Mouse (Mus musculus) embryonic facial prominence, embryonic 11.5 days (tissue): ENCODE measurements around the gene Bak1. TPM values are rescaled to one million over a fixed set of nuclear protein-coding genes. Genes with fewer than 3 reads are reported as not detected.

ENCODE experiments used
- ATAC-seq: fragments of 200-750 bp; cut with Nextera tagmentation; replicated peaks from 2 replicates; pipeline ENCODE4 v1.8.0; 2017; ENCODE audit warnings: low read depth; ENCODE audit not compliant: insufficient number of reproducible peaks, low FRiP score, low TSS enrichment
- DNase-seq: peaks from one replicate; pipeline ENCODE4 v3.0.0-alpha.2; 2015; ENCODE audit warnings: low spot score
- H3K27ac ChIP-seq: fragments of 300-500 bp; sonication (generic); replicated peaks from 2 replicates; pipeline ENCODE4 v1.5.1; 2014; ENCODE audit warnings: mild to moderate bottlenecking, low read depth, low read length, control low read depth
- H3K27me3 ChIP-seq: fragments of 300-500 bp; sonication (generic); 2 replicates; pipeline ENCODE4 v1.6.1; 2014; ENCODE audit warnings: mild to moderate bottlenecking, low read length, moderate library complexity, mixed read lengths; ENCODE audit not compliant: control insufficient read depth, insufficient read depth
- H3K36me3 ChIP-seq: fragments of 300-500 bp; sonication (generic); replicated peaks from 2 replicates; pipeline ENCODE4 v1.6.1; 2014; ENCODE audit warnings: low read depth, mild to moderate bottlenecking, low read length, moderate library complexity, mixed read lengths; ENCODE audit not compliant: control insufficient read depth, insufficient read depth
- H3K4me1 ChIP-seq: fragments of 300-500 bp; sonication (generic); 2 replicates; pipeline ENCODE4 v1.6.1; 2014; ENCODE audit warnings: low read length, mixed read lengths; ENCODE audit not compliant: control insufficient read depth, insufficient read depth
- H3K4me2 ChIP-seq: fragments of 300-500 bp; sonication (generic); 2 replicates; pipeline ENCODE4 v1.6.1; 2014; ENCODE audit warnings: low read depth, mild to moderate bottlenecking, control low read depth, low read length, moderate library complexity
- H3K4me3 ChIP-seq: fragments of 300-500 bp; sonication (generic); 2 replicates; pipeline ENCODE4 v1.5.1; 2014; ENCODE audit warnings: low read depth, low read length, control low read depth
- H3K9ac ChIP-seq: fragments of 300-500 bp; sonication (generic); replicated peaks from 2 replicates; pipeline ENCODE4 v1.6.1; 2014; ENCODE audit warnings: mild to moderate bottlenecking, control low read depth, low read length
- H3K9me3 ChIP-seq: fragments of 300-500 bp; sonication (generic); replicated peaks from 2 replicates; pipeline ENCODE4 v1.6.1; 2016; ENCODE audit warnings: mild to moderate bottlenecking, low read length, inconsistent platforms, mixed read lengths; ENCODE audit not compliant: control insufficient read depth
- WGBS: fragments of 180-500 bp; shearing (Covaris S2); extraction: QIAGEN DNeasy Blood & Tissue Kit; methylation state at CpG from one replicate; pipeline ENCODE4 v1.1.7; 2014; 5-methylcytosine and 5-hydroxymethylcytosine counted together
- polyA plus RNA-seq: library from polyadenylated mRNA; unstranded; fragments of >200 nt; fragmentation: Nextera tagmentation; extraction: Ambion mirVana; gene quantifications from 2 replicates; pipeline ENCODE4 v1.2.1, GENCODE M21; 2014

The Bak1 gene
- polyA plus RNA-seq, 1 experiment from 2014 or later, result 12.9 TPM

GRCm38 (mm10) chr17:27017564-27018499 lies 11.0 kb downstream of the Bak1 start:
- H3K27me3 ChIP-seq, result no peaks in the 10 kb centered on the region
- H3K9me3 ChIP-seq, result no peaks in the 10 kb centered on the region
- DNase-seq (peak; percentile 96), ATAC-seq (peak; percentile 71)
- H3K4me3 ChIP-seq, result peak overlapping the region; percentile 43
- peak overlapping the region; percentile 63 for H3K4me2 ChIP-seq
- H3K9ac ChIP-seq, result peak overlapping the region; percentile 66
- peaks cover 3% of the 10 kb centered on the region; the same call in 1 of the 2 replicates for H3K4me1 ChIP-seq
- WGBS, result 7% methylated on average over 34 of the region's 34 CpGs
- H3K27ac ChIP-seq, result no peak overlapping the region
- H3K36me3 ChIP-seq, result peaks cover 5% of the 10 kb centered on the region; the same call in 1 of the 2 replicates

- Histone ChIP-seq H3K27ac (no peak overlapping the region), H3K4me2 (no peak overlapping the region), H3K9ac (no peak overlapping the region), H3K4me1 (no peaks in the 10 kb centered on the region), H3K4me3 (no peak overlapping the region), H3K9me3 (no peaks in the 10 kb centered on the region), H3K27me3 (no peaks in the 10 kb centered on the region), H3K36me3 (no peaks in the 10 kb centered on the region)
- no peak for DNase-seq
- WGBS, result 45% methylated on average over 6 of the region's 6 CpGs
- ATAC-seq, result no peak
Measured at GRCm38 (mm10) chr17:27012909-27013308, 15.9 kb downstream of the Bak1 start.

- H3K27ac ChIP-seq, result no peak overlapping the region
- ATAC-seq (no peak), DNase-seq (no peak)
- no peaks in the 10 kb centered on the region for H3K27me3 ChIP-seq
- 64% methylated on average over 14 of the region's 14 CpGs for WGBS
- no peaks in the 10 kb centered on the region for H3K9me3 ChIP-seq
- H3K36me3 ChIP-seq, result no peaks in the 10 kb centered on the region
- no peak overlapping the region for H3K4me2 ChIP-seq
- H3K9ac ChIP-seq, result no peak overlapping the region
- H3K4me3 ChIP-seq, result no peak overlapping the region
- H3K4me1 ChIP-seq, result no peaks in the 10 kb centered on the region
Measured at GRCm38 (mm10) chr17:27011998-27012672, 16.7 kb downstream of the Bak1 start.

- H3K27me3 ChIP-seq, result no peaks in the 10 kb centered on the region
- no peak overlapping the region for H3K4me3 ChIP-seq
- no peaks in the 10 kb centered on the region for H3K4me1 ChIP-seq
- H3K4me2 ChIP-seq, result no peak overlapping the region
- H3K9me3 ChIP-seq, result no peaks in the 10 kb centered on the region
- no peak overlapping the region for H3K9ac ChIP-seq
- 91% methylated on average over 10 of the region's 10 CpGs for WGBS
- DNase-seq (no peak), ATAC-seq (no peak)
- H3K27ac ChIP-seq, result no peak overlapping the region
- no peaks in the 10 kb centered on the region for H3K36me3 ChIP-seq
Measured at GRCm38 (mm10) chr17:27011167-27011566, 17.6 kb downstream of the Bak1 start.

GRCm38 (mm10) chr17:27008277-27008676 lies 20.5 kb downstream of the Bak1 start:
- Histone ChIP-seq H3K36me3 (no peaks in the 10 kb centered on the region), H3K9me3 (no peaks in the 10 kb centered on the region), H3K27ac (no peak overlapping the region), H3K9ac (no peak overlapping the region), H3K27me3 (no peaks in the 10 kb centered on the region), H3K4me2 (no peak overlapping the region), H3K4me3 (no peak overlapping the region), H3K4me1 (no peaks in the 10 kb centered on the region)
- DNase-seq (no peak), ATAC-seq (no peak)
- 82% methylated on average over 2 of the region's 2 CpGs for WGBS

- ATAC-seq, result no peak
- no peak for DNase-seq
- 69% methylated on average over 11 of the region's 11 CpGs for WGBS
- Histone ChIP-seq H3K9me3 (no peaks in the 10 kb centered on the region), H3K36me3 (no peaks in the 10 kb centered on the region), H3K4me2 (no peak overlapping the region), H3K4me3 (no peak overlapping the region), H3K9ac (no peak overlapping the region), H3K27ac (no peak overlapping the region), H3K27me3 (no peaks in the 10 kb centered on the region), H3K4me1 (no peaks in the 10 kb centered on the region)
Measured at GRCm38 (mm10) chr17:27005644-27006043, 23.2 kb downstream of the Bak1 start.

GRCm38 (mm10) chr17:27004903-27005485 lies 23.8 kb downstream of the Bak1 start:
- H3K4me2 ChIP-seq, result no peak overlapping the region
- no peak overlapping the region for H3K27ac ChIP-seq
- no peaks in the 10 kb centered on the region for H3K9me3 ChIP-seq
- no peak overlapping the region for H3K9ac ChIP-seq
- H3K4me1 ChIP-seq, result no peaks in the 10 kb centered on the region
- no peaks in the 10 kb centered on the region for H3K27me3 ChIP-seq
- ATAC-seq (no peak), DNase-seq (no peak)
- WGBS, result 42% methylated on average over 19 of the region's 19 CpGs
- H3K36me3 ChIP-seq, result no peaks in the 10 kb centered on the region
- H3K4me3 ChIP-seq, result no peak overlapping the region
